9 mouse cellular contexts compared by ENCODE assay signal in genomic region chr8:86475711-86476438, GRCm38 (mm10).
DNase-seq lines count a peak whose midpoint lies in the region; ATAC-seq and TF ChIP-seq lines count a peak whose summit lies in the region.
"Had no signal": no experiment of that assay in that cellular context is flagged by ENCODE, and none has a peak within 500 bp of the region (broad histone marks: within the 10 kb centered on the region; RNA-seq: fewer than 3 reads in every experiment).

No protein-coding gene starts in this region.

- H3K4me2 ChIP-seq in lung, embryonic 14.5 days, result no peak overlapping the region
- H3K4me2 ChIP-seq in forebrain, embryonic 12.5 days, result no peak overlapping the region
- no peak overlapping the region for H3K4me2 ChIP-seq in intestine, embryonic 16.5 days (ENCODE audit: low read depth, low read length)
- no peak overlapping the region for H3K4me2 ChIP-seq in lung, postnatal 0 days (replicated peaks; ENCODE audit: low read depth, low read length)
- H3K4me2 ChIP-seq: embryonic facial prominence, embryonic 12.5 days had no signal

- ATAC-seq in lung, embryonic 14.5 days (ENCODE audit: insufficient read depth), result peak; percentile 62; the same call in 1 of the 2 replicates
- peak; percentile 86 for ATAC-seq in forebrain, embryonic 12.5 days (ENCODE audit: low FRiP score)
- 0 out of 2 replicates have a peak, but pooled peaks have one; percentile 9 for ATAC-seq in intestine, embryonic 16.5 days
- no peak; the same call in 1 of the 2 replicates for ATAC-seq in lung, postnatal 0 days

- no peaks in the 10 kb centered on the region for H3K9me3 ChIP-seq in lung, embryonic 14.5 days (ENCODE audit: low read depth, low read length)
- H3K9me3 ChIP-seq in forebrain, embryonic 12.5 days, result no peaks in the 10 kb centered on the region
- H3K9me3 ChIP-seq in intestine, embryonic 16.5 days (ENCODE audit: control insufficient read depth, low read length), result no peaks in the 10 kb centered on the region
- no peaks in the 10 kb centered on the region for H3K9me3 ChIP-seq in lung, postnatal 0 days (ENCODE audit: low read length)
- H3K9me3 ChIP-seq: embryonic facial prominence, embryonic 12.5 days had no signal

- TF ChIP-seq CTCF in lung, embryonic 14.5 days (IDR thresholded peaks at IDR 0.05; ENCODE audit: low read depth), result peak; percentile 75
- TF ChIP-seq CTCF in brain, embryonic 14.5 days (IDR thresholded peaks at IDR 0.05; ENCODE audit: borderline replicate concordance, extremely low read depth, insufficient read depth, insufficient read length), result peak; percentile 89
- peak; percentile 74 for TF ChIP-seq CTCF in lung, postnatal 0 days (IDR thresholded peaks at IDR 0.05)

- peak; percentile 64 for DNase-seq in lung, embryonic 14.5 days
- no peak for DNase-seq in lung, postnatal 25 days (ENCODE audit: low spot score)
- DNase-seq in brain, embryonic 14.5 days (ENCODE audit: low read depth), result peak; percentile 91
- DNase-seq in lung, postnatal 0 days (ENCODE audit: low spot score), result peak; percentile 27
- DNase-seq in right cerebral cortex, postnatal 10 days (ENCODE audit: low spot score in 2 of 2), result peak; percentile 74 to 78
- DNase-seq in urinary bladder, adult 2 months (ENCODE audit: low spot score), result no peak

- H3K36me3 ChIP-seq in lung, embryonic 14.5 days (ENCODE audit: insufficient read depth), result no peaks in the 10 kb centered on the region
- no peaks in the 10 kb centered on the region for H3K36me3 ChIP-seq in forebrain, embryonic 12.5 days (replicated peaks)
- no peaks in the 10 kb centered on the region for H3K36me3 ChIP-seq in intestine, embryonic 16.5 days (ENCODE audit: control insufficient read depth, insufficient read depth, low read length)
- H3K36me3 ChIP-seq in lung, postnatal 0 days (ENCODE audit: insufficient read depth, low read length), result no peaks in the 10 kb centered on the region
- H3K36me3 ChIP-seq: embryonic facial prominence, embryonic 12.5 days had no signal

- no peak overlapping the region for H3K4me3 ChIP-seq in lung, embryonic 14.5 days (ENCODE audit: low read depth, low read length)
- no peak overlapping the region for H3K4me3 ChIP-seq in forebrain, embryonic 12.5 days (replicated peaks)
- no peak overlapping the region for H3K4me3 ChIP-seq in intestine, embryonic 16.5 days (ENCODE audit: low read length)
- H3K4me3 ChIP-seq in lung, postnatal 0 days (ENCODE audit: low read depth, low read length), result no peak overlapping the region
- H3K4me3 ChIP-seq: embryonic facial prominence, embryonic 12.5 days had no signal

- H3K4me1 ChIP-seq in lung, embryonic 14.5 days (ENCODE audit: insufficient read depth), result no peaks in the 10 kb centered on the region
- peaks cover 6% of the 10 kb centered on the region; the same call in 1 of the 2 replicates for H3K4me1 ChIP-seq in forebrain, embryonic 12.5 days
- H3K4me1 ChIP-seq in intestine, embryonic 16.5 days (ENCODE audit: control insufficient read depth, insufficient read depth, low read length), result no peaks in the 10 kb centered on the region
- H3K4me1 ChIP-seq in lung, postnatal 0 days (ENCODE audit: insufficient read depth, low read depth, low read length), result no peaks in the 10 kb centered on the region
- H3K4me1 ChIP-seq: embryonic facial prominence, embryonic 12.5 days had no signal

- TF ChIP-seq EP300 in lung, postnatal 0 days (IDR thresholded peaks at IDR 0.05), result no peak

- no peak overlapping the region for H3K27ac ChIP-seq in lung, embryonic 14.5 days (ENCODE audit: low read depth)
- H3K27ac ChIP-seq in forebrain, embryonic 12.5 days, result no peak overlapping the region
- H3K27ac ChIP-seq in intestine, embryonic 16.5 days (ENCODE audit: low read length), result no peak overlapping the region
- H3K27ac ChIP-seq in lung, postnatal 0 days (ENCODE audit: low read length), result no peak overlapping the region
- H3K27ac ChIP-seq: embryonic facial prominence, embryonic 12.5 days had no signal

- 43% methylated on average over 9 of the region's 9 CpGs for WGBS in lung, embryonic 14.5 days
- WGBS in forebrain, embryonic 12.5 days, result 66% methylated on average over 9 of the region's 9 CpGs
- WGBS in intestine, embryonic 16.5 days, result 52% methylated on average over 9 of the region's 9 CpGs
- 44% methylated on average over 9 of the region's 9 CpGs for WGBS in lung, postnatal 0 days

- H3K27me3 ChIP-seq in lung, embryonic 14.5 days (ENCODE audit: insufficient read depth, low read length), result no peaks in the 10 kb centered on the region
- no peaks in the 10 kb centered on the region for H3K27me3 ChIP-seq in forebrain, embryonic 12.5 days
- H3K27me3 ChIP-seq in intestine, embryonic 16.5 days (replicated peaks; ENCODE audit: control insufficient read depth, insufficient read depth, low read length), result no peaks in the 10 kb centered on the region
- H3K27me3 ChIP-seq in lung, postnatal 0 days (replicated peaks; ENCODE audit: insufficient read depth, low read length), result no peaks in the 10 kb centered on the region
- H3K27me3 ChIP-seq: embryonic facial prominence, embryonic 12.5 days had no signal

- no peak for TF ChIP-seq POLR2A in brain, embryonic 14.5 days (IDR thresholded peaks at IDR 0.05; ENCODE audit: borderline replicate concordance, extremely low read depth, insufficient read depth, insufficient read length, poor library complexity, severe bottlenecking)

- H3K9ac ChIP-seq in lung, embryonic 14.5 days, result no peak overlapping the region
- no peak overlapping the region for H3K9ac ChIP-seq in forebrain, embryonic 12.5 days
- no peak overlapping the region for H3K9ac ChIP-seq in intestine, embryonic 16.5 days (ENCODE audit: low read depth, low read length)
- H3K9ac ChIP-seq in lung, postnatal 0 days (replicated peaks; ENCODE audit: low read depth), result no peak overlapping the region
- H3K9ac ChIP-seq: embryonic facial prominence, embryonic 12.5 days had no signal

Comparison
In these comparisons a context has a peak if more than half of its experiments do, and no peak if none do; other contexts are left out.
1. DNase-seq: peak in lung, embryonic 14.5 days (single experiment), brain, embryonic 14.5 days (single experiment), lung, postnatal 0 days (single experiment) and right cerebral cortex, postnatal 10 days (2 of 2); none in lung, postnatal 25 days (single experiment) and urinary bladder, adult 2 months (single experiment).
2. Peak in every context shown above with its lines, with median percentiles within 50 percentile points of each other: CTCF ChIP-seq.